Mouse (Mus musculus): ENCODE data around the gene Gtf2a2.
A peak's percentile ranks its signal among the peaks of the same experiment; 100 is the strongest.

Gtf2a2 gene

GRCm38 (mm10) chr9:70012408-70012901 is at the start of gene Gtf2a2:
Gtf2a2 (plus strand) TSS chr9:70012550.
- peak; percentile 88 for DNase-seq (ENCODE audit: low read depth)

DNA sequence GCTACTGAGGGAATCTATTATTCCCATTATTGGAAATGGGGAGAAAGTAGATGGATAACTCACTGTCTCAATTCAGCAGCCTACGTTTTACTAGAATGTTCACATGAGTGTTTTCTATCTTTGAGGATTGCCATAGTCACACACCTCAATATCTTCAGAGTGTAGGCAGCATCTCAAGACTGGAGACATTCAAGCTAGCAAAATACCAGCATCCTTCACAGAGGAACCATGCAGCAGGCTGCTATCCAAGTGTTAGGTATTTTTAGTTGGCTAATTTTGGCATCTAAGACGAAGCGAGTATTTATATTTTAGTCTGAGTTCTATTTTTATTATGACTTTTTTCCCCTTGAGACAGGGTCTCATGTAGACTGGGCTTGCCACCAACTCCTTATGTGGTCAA is 48.0 kb upstream of the Gtf2a2 start:
- DNase-seq (ENCODE audit: low read depth): no peak

- no peak for DNase-seq (ENCODE audit: low read depth)
These were observed 26.8 kb upstream of the Gtf2a2 start for GRCm38 (mm10) chr9:69985526-69985925.

- no peak for DNase-seq (ENCODE audit: low read depth)
These were observed 26.3 kb upstream of the Gtf2a2 start for GRCm38 (mm10) chr9:69986063-69986462.

DNA sequence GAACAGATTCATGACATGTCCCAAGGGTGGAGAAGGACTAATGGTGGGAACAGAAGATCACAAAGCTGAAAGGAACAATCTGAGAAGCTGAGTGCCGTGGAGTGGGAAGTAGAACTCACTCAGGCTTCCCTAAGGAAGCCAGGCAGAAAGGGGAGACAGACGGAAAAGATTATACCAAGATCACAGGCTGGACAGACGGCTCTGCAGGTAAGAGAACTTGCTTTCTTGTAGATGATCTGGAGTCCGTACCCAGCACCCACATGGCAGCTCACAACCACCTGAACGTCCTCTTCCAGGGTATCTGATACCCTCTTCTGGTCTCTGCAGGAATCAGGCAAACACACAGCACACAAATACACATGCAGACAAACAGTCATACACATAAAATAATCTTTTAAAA is 25.8 kb upstream of the Gtf2a2 start:
- DNase-seq (ENCODE audit: low read depth): no peak

- DNase-seq (ENCODE audit: low read depth): no peak
These were observed 24.8 kb upstream of the Gtf2a2 start for GRCm38 (mm10) chr9:69987579-69987978.

DNA sequence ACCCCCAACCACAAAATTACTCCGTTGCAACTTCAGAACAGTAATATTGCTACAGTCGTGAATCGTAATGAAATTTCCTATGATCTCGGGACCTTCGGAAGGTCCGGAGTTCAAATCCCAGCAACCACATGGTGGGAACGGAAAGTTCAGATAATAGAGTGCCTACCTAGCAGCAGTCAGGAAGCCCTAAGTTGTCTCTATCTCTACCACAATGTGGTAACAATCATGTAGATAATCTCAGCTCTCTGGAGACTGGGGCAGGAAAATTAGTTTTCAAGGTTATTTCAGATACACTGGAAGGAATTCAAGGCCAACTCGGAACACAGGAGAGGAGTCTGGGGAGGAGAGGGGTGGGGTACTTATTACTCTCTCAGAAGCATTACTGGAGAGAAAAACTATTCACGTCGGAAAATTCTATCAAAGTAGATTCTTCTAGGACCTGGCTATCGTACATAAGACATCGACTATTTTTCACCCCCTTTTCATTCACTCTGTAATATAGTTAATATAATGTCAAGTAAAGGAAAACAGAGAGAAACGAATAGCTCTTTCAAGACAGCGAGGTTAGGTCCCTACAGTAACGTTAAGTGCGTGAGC is 23.5 kb upstream of the Gtf2a2 start:
- DNase-seq (ENCODE audit: low read depth): no peak

GRCm38 (mm10) chr9:69989303-69990121 is 22.8 kb upstream of the Gtf2a2 start, which contains the start of gene Bnip2:
Bnip2 (plus strand) TSS chr9:69989466.
- peak; percentile 86 for DNase-seq (ENCODE audit: low read depth)

DNA sequence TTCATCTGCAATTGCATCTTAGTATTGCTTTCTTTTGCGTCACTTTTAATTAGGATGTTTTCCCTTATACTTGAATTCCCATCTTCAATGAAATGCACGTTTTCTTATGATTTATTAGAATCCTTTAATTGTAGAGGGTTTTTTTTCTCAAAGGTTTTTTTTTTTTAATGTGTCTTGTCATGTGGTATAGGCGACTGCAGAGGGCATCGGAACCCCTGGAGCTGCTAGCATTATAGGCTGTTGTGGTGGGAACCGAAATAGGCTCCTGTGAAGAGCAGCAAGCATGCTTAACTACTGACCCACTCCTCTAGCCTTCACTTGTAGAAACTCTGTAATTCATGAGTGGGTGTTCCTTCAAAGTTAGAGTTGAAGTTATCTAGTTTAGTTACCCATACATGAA is 22.0 kb upstream of the Gtf2a2 start:
- DNase-seq (ENCODE audit: low read depth): no peak

- no peak for DNase-seq (ENCODE audit: low read depth)
These were observed 19.5 kb upstream of the Gtf2a2 start for GRCm38 (mm10) chr9:69992841-69993277.

- no peak for DNase-seq (ENCODE audit: low read depth)
These were observed 18.9 kb upstream of the Gtf2a2 start for GRCm38 (mm10) chr9:69993479-69993878.

- DNase-seq (ENCODE audit: low read depth): no peak
These were observed 17.8 kb upstream of the Gtf2a2 start for GRCm38 (mm10) chr9:69994547-69994946.

DNA sequence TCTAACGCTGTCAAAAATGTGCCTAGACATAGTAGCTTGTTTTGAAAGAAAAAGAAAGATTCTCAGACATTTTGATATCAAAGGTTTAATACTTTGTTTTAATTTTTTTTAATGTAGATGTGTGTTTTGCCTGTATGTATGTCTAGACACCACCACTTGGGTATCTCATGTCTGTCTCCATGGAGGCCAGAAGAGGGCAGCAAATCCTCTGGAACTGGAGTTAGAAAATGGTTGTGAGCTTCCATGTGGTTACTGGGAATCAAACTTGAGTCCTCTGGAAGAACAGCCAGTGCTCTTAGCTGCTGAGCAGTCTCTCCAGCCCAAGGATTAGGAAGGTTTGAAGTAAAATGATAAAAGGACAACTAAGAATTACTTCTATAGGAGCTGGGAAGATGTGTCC is 13.0 kb upstream of the Gtf2a2 start:
- no peak for DNase-seq (ENCODE audit: low read depth)

DNA sequence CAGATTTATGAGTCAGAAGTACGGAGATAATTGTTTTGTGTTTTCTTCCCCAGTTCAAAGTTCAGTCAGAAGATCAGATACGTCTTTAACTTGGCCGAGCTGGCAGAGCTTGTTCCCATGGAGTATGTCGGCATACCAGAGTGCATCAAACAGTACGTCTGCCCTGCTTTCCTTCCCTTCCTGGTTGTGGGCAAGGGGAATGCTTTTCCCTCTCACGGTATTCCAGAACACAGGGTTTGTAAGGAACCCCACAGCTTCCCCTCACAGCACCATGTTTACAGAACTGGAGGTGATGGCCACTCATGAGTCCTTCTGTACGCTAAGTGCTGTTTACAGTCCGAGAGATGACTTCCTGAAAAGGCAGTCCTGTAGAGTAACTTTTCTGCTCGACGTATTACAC is 8.8 kb upstream of the Gtf2a2 start:
- DNase-seq (ENCODE audit: low read depth): no peak

GRCm38 (mm10) chr9:70006984-70007383 is 5.4 kb upstream of the Gtf2a2 start:
- DNase-seq (ENCODE audit: low read depth): no peak

DNA sequence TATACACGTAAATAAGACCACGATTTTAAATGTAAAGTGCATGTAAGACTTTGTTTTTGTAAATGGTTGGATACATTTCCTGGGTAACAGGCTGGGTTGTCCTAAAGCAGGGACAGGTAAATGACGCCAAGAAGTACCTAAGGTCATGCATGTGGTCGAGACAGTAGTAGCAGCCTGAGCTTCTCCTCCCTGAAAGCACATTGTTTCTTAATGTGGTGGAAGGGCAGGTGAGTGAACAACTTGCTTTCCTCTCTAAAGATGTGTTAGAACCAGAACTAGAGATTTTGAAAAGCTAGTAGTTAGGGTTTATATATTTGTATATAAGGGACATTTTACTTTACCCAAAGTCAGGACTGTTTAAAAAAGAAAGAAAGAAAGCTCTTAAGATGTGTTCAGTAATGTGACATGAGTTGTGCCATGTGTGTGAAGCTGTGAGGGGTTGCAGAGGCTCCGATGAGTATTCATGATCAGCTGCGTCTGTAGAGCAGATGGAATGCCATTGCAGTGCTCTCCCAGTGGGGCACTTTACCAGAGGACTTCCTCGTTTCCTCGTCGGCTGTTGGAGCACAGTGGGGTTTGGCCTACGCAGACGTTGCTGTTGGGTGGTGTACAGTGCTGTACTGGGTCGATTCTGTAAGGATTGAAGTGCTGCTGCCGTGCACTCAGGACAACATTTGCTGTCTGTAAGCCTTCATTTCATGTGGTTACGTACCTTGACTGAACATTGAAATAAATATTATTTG is 4.7 kb upstream of the Gtf2a2 start:
- no peak for DNase-seq (ENCODE audit: low read depth)

- DNase-seq (ENCODE audit: low read depth): no peak
These were observed 2.5 kb upstream of the Gtf2a2 start for GRCm38 (mm10) chr9:70009754-70010304.

DNA sequence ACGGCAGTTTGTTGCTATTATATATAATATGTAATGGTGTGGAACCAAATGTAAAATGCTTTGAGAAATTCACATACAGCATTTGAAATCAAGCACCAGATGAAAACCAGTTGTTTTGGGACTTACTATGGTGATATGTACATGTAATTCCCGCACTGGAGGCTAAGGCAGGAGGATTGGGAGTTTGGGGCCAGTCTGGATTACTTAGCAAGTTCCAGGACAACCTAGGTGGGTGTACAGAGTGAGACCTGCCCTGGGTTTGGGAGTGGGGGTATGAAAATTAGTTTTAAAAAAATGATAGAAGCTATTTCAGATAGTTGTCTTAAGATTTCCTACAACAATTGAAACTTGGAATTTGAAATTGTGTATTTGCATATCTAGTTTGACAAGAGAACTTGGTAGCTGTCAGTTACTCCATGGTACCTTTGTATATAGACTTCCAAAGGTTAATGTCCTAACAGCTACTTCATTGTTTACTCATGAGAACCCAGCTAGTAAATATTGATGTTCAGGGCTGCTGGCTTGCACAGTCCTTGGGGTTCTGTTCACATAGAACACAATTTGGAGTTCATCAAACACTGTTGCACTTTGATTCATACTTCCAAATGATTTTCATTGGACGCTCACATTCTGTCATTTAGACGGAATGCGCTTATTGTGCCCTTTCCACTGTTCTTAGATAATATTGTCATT is 1.4 kb upstream of the Gtf2a2 start:
- no peak for DNase-seq (ENCODE audit: low read depth)

GRCm38 (mm10) chr9:70011537-70012407 is 578 bp upstream of the Gtf2a2 start:
- no peak for DNase-seq (ENCODE audit: low read depth)

GRCm38 (mm10) chr9:70015632-70016031 is 3.3 kb downstream of the Gtf2a2 start:
- DNase-seq (ENCODE audit: low read depth): no peak

GRCm38 (mm10) chr9:70018879-70019278 is 6.5 kb downstream of the Gtf2a2 start:
- DNase-seq (ENCODE audit: low read depth): no peak

Data from c-Kit-positive CD71-positive TER-119-negative erythroid progenitor cells, embryonic 14.5 days (primary cell).